Mouse (Mus musculus): ENCODE measurements around the gene Ppp1r13b. TPM values are rescaled to one million over a fixed set of nuclear protein-coding genes. Genes with fewer than 3 reads are reported as not detected.

Gene Ppp1r13b
- polyA plus RNA-seq, 1 experiment from 2014 or later, result 16.9 TPM

DNA sequence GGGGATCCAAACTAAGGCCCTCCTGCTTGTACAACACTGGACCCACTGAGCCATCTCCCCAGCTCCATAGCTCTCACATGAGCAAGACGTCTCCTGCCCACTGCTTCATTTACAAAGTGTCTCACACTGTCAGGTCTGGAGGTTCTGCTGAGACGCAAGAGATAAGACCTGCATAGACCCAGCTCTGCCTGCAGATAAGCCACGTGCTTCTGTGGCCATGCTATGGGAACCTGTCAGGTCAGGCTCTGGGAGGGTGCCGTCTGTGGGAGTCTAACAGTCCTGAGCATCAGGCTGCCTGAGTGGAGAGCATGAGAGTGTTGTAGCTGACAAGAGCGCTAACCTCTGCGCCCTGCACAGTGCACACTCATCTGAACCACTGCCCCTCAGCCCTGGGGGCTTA lies 120.9 kb downstream of the Ppp1r13b start:
- Histone ChIP-seq H3K27me3 (no peaks in the 10 kb centered on the region), H3K4me2 (replicated peaks) (no peak overlapping the region), H3K9ac (no peak overlapping the region), H3K4me1 (no peaks in the 10 kb centered on the region), H3K27ac (replicated peaks) (no peak overlapping the region), H3K9me3 (replicated peaks) (no peaks in the 10 kb centered on the region), H3K4me3 (replicated peaks) (no peak overlapping the region), H3K36me3 (peaks cover 92% of the 10 kb centered on the region)
- WGBS, result 91% methylated on average over 6 of the region's 6 CpGs
- no peak for ATAC-seq (ENCODE audit: insufficient number of reproducible peaks, low FRiP score, low TSS enrichment, low read depth)

DNA sequence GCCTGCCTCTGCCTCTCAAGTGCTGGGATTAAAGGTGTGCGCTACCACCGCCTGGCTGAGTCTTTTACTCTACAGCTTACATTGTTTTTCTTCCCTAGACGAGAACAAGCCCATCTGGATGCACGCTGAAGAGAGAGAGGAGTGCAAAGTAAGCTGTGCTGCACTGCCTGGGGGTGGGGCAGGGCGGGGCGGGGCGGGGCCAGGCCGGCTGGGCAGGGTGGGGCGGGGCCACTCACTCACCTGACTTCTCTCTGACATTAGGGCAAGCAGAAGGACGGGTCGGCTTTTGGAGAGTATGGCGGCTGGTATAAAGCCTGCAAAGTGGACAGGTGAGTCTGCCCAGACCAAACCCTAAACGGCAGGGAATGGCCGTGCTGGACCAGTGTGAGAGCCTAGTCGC lies 122.7 kb downstream of the Ppp1r13b start:
- peaks cover 92% of the 10 kb centered on the region for H3K36me3 ChIP-seq
- ATAC-seq (ENCODE audit: insufficient number of reproducible peaks, low FRiP score, low TSS enrichment, low read depth), result no peak

DNA sequence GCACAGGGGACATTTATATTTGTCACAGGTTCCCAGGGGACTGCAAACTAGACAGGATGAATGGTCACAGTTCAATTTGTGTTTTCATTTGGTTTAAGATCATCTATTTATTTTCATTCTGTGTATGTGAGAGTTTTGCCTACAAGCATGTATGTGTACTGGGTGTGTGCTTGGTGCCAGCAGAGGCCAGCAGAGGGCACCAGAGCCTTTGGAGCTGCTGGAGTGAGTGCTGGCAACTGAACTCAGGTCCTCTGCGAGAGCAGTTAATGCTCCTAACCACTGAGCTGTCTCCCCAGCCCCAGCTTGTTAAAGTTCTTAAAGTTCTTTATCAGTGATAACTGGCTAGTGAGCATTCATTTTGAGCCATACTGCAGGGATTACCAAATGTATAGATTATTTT lies 128.4 kb downstream of the Ppp1r13b start:
- 97% methylated on average over 1 of the region's 1 CpGs for WGBS
- ATAC-seq (ENCODE audit: insufficient number of reproducible peaks, low FRiP score, low TSS enrichment, low read depth), result no peak
- H3K9me3 ChIP-seq (replicated peaks), result no peaks in the 10 kb centered on the region
- no peak overlapping the region for H3K27ac ChIP-seq (replicated peaks)
- no peaks in the 10 kb centered on the region for H3K4me1 ChIP-seq
- no peak overlapping the region for H3K4me2 ChIP-seq (replicated peaks)
- no peaks in the 10 kb centered on the region for H3K27me3 ChIP-seq
- H3K36me3 ChIP-seq, result peaks cover 94% of the 10 kb centered on the region
- H3K4me3 ChIP-seq (replicated peaks), result no peak overlapping the region
- no peak overlapping the region for H3K9ac ChIP-seq

More for the DNA sequence above, 122.7 kb downstream of the Ppp1r13b start:
- WGBS, result 69% methylated on average over 15 of the region's 15 CpGs
- no peaks in the 10 kb centered on the region for H3K27me3 ChIP-seq
- no peaks in the 10 kb centered on the region for H3K4me1 ChIP-seq
- H3K27ac ChIP-seq (replicated peaks), result no peak overlapping the region
- no peak overlapping the region for H3K4me3 ChIP-seq (replicated peaks)
- no peaks in the 10 kb centered on the region for H3K9me3 ChIP-seq (replicated peaks)
- no peak overlapping the region for H3K9ac ChIP-seq
- H3K4me2 ChIP-seq (replicated peaks), result no peak overlapping the region

Other genes with a start within 250 kb of the Ppp1r13b start
- 247 and 255 TPM in 2 replicates for gene Ckb, start 235.8 kb downstream of the Ppp1r13b start, polyA plus RNA-seq (2015; fragmentation: Nextera tagmentation; extraction: Ambion mirVana)
- 13.3 and 15.4 TPM in 2 replicates for gene Trmt61a, start 230.0 kb downstream of the Ppp1r13b start, polyA plus RNA-seq (2015; fragmentation: Nextera tagmentation; extraction: Ambion mirVana)
- gene Bag5, start 194.9 kb downstream of the Ppp1r13b start, polyA plus RNA-seq (2015; fragmentation: Nextera tagmentation; extraction: Ambion mirVana), result 65.5 and 66.6 TPM in 2 replicates
- gene Apopt1, start 194.8 kb downstream of the Ppp1r13b start, polyA plus RNA-seq (2015; fragmentation: Nextera tagmentation; extraction: Ambion mirVana), result 52.6 and 55.7 TPM in 2 replicates
- gene Klc1, start 149.3 kb downstream of the Ppp1r13b start, polyA plus RNA-seq (2015; fragmentation: Nextera tagmentation; extraction: Ambion mirVana), result 124 and 126 TPM in 2 replicates
- gene Xrcc3, start 94.2 kb downstream of the Ppp1r13b start, polyA plus RNA-seq (2015; fragmentation: Nextera tagmentation; extraction: Ambion mirVana), result 9.4 and 13.5 TPM in 2 replicates
- gene Zfyve21, start 93.9 kb downstream of the Ppp1r13b start, polyA plus RNA-seq (2015; fragmentation: Nextera tagmentation; extraction: Ambion mirVana), result 120 and 121 TPM in 2 replicates
- gene Atp5mpl, start 58.9 kb upstream of the Ppp1r13b start, polyA plus RNA-seq (2015; fragmentation: Nextera tagmentation; extraction: Ambion mirVana), result 574 and 621 TPM in 2 replicates
- gene Tdrd9, start 63.4 kb upstream of the Ppp1r13b start, polyA plus RNA-seq (2015; fragmentation: Nextera tagmentation; extraction: Ambion mirVana), result 0.41 and 0.46 TPM in 2 replicates
- gene Rd3l, start 73.2 kb upstream of the Ppp1r13b start, polyA plus RNA-seq (2015; fragmentation: Nextera tagmentation; extraction: Ambion mirVana), result not detected in 2 replicates
- gene Aspg, start 198.6 kb upstream of the Ppp1r13b start, polyA plus RNA-seq (2015; fragmentation: Nextera tagmentation; extraction: Ambion mirVana), result 4.8 and 6.2 TPM in 2 replicates
- gene Kif26a, start 238.1 kb upstream of the Ppp1r13b start, polyA plus RNA-seq (2015; fragmentation: Nextera tagmentation; extraction: Ambion mirVana), result 7.9 and 9.5 TPM in 2 replicates

Data from embryonic facial prominence, embryonic 15.5 days (tissue).